Mouse (Mus musculus) monocyte, adult 59 days (primary cell): ENCODE results near the gene Tmem116. TPM values are rescaled to one million over a fixed set of nuclear protein-coding genes. Genes with fewer than 3 reads are reported as not detected.

Experiments
- total RNA-seq, 2 experiments: library from RNA; stranded (reverse); gene quantifications; one replicate each; pipeline ENCODE4 v1.2.4; 2023

Tmem116 gene
- 1 to 10 TPM; 1.4 to 2.2 TPM for total RNA-seq

GRCm38 (mm10) chr5:121451644-121452025 lies at the start of gene Tmem116:
Gene Tmem116, plus strand, starts transcription at chr5:121451893.

DNA sequence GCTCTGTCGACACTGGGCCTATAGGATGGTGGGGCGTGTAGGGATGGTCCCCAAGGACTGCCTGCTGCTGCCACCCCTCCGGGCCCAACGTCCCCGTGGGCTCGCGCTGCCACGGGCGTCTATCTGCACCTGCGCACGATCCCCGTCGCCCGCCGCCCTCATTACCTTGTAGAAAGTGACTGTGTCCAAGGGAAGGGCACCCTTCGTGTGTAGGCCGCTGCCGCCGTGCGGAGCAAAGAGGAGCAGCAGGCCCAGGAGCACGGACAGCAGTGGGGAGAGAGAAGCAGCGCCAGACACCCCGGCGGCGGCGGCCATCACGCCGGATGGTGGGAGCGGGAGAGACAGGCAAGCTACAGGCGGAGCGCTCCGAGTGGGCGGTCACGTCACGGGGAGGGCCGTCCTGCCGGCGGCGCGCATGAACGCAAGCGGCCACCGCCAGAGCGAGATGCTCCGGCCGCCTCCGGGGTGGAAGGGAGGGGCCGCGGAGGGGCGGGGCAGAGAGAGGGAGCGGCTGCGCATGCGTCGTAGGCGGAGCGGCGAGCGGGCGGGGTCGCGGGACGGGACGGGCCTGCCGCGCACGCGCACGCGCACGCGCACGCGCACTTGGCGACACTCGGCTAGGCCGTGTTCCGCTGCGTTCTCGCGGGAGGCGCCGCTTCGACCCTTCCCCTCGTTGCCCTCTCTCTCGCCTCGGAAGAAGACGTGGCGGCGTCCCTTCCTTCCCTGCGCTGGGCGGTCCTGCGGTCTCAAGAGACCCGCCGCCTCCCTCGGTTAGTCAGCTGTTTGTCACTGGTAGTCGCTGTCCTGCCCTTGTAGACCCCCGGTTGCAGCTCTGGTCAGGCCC lies 555 bp downstream of the Tmem116 start, which contains the start of gene Erp29:
Gene Erp29 (minus strand): TSS at position 481 of the 844 bp plus-strand sequence.

GRCm38 (mm10) chr5:121503231-121503630 lies 51.5 kb downstream of the Tmem116 start, which contains the start of gene Adam1b:
Gene Adam1b, minus strand, starts transcription at chr5:121503435.

DNA sequence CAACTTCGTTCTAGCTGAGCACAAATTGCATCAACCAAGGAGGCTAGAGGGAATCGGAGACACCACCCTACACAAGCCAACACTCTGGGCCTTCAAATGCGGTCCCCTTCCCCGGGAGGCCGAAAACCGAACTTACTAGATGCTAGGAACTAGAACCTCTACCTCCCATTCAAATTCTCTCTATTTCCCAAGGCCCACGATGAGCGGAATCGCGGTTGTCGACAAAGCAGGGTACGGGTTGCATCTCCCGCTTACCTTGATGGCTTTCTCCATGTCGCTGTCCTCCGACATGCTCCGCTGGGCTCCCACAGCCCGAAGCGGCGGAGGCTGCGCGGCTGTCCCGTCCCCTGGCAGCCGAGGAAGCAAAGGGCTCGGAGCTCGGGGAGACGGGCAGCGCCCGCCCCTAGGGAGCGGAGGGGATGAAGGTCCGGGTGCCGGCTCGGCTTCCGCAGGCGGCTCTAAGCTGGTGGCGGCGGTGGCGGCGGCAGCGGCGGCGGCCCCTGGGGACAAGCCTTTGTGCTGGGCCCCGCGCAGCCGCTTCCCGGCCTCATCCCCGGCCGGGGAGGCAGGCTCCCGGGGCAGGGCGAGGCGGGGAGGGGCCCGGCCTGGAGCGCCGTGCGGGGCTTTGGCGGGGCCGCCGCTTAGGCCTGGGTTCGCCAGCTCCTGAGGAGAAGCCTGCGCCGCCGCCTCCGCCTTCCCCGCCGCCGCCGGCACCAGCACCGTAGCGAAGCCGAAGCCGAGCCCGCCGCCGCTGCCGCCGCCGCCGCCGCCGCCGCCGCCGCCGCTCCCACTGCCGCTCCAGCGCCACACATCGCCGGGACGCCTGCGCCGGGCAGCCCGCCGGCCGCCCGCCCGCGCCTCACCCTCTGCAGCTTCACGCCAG lies 93.5 kb downstream of the Tmem116 start, which contains the start of the genes Adam1a and Gm42878:
Gene Adam1a (minus strand): TSS at position 573 of the 883 bp plus-strand sequence.
Gene Gm42878 (minus strand): TSS at position 573 of the 883 bp plus-strand sequence.

GRCm38 (mm10) chr5:121545793-121546529 lies 94.3 kb downstream of the Tmem116 start, which contains the start of gene Mapkapk5:
Gene Mapkapk5, minus strand, starts transcription at chr5:121545905.

Other genes with a start within 250 kb of the Tmem116 start
- 1,000 to 10,000 TPM; 1,147 to 1,297 TPM for gene Rpl6, start 247.4 kb upstream of the Tmem116 start, total RNA-seq
- 10 to 100 TPM; 31.2 to 34.1 TPM for gene Hectd4, start 231.7 kb upstream of the Tmem116 start, total RNA-seq
- gene Trafd1, start 66.3 kb upstream of the Tmem116 start, total RNA-seq, result 100 to 1,000 TPM; 261 to 282 TPM
- 10 to 100 TPM; 20.9 to 31.6 TPM for gene Naa25, start 54.0 kb upstream of the Tmem116 start, total RNA-seq
- gene Erp29, start 613 bp downstream of the Tmem116 start, total RNA-seq, result 100 to 1,000 TPM; 247 to 275 TPM
- gene Adam1b, start 51.5 kb downstream of the Tmem116 start, total RNA-seq, result not detected
- gene Adam1a, start 93.6 kb downstream of the Tmem116 start, total RNA-seq, result 1 to 10 TPM; 3.4 to 3.5 TPM
- not detected for gene Gm42878, start 93.6 kb downstream of the Tmem116 start, total RNA-seq
- 10 to 100 TPM; 92.7 to 98.4 TPM for gene Mapkapk5, start 94.0 kb downstream of the Tmem116 start, total RNA-seq
- 100 to 1,000 TPM; 446 to 524 TPM for gene Aldh2, start 141.9 kb downstream of the Tmem116 start, total RNA-seq
- 1 to 10 TPM; 4.4 to 6.2 TPM for gene Acad12, start 167.0 kb downstream of the Tmem116 start, total RNA-seq
- gene Acad10, start 208.6 kb downstream of the Tmem116 start, total RNA-seq, result 1 to 10 TPM; 4.3 to 4.4 TPM
- gene Brap, start 208.7 kb downstream of the Tmem116 start, total RNA-seq, result 10 to 100 TPM; 67.2 to 81.3 TPM